Mouse (Mus musculus): ENCODE measurements at regions not wholly inside any gene's neighbourhood (a gene's known extent, or its start where the extent isn't known, plus 50 kb on each side); places are given as distances from the start of the nearest gene placed in this dataset.
A peak's percentile ranks its signal among the peaks of the same experiment; 100 is the strongest.

- H3K27me3 ChIP-seq (replicated peaks): no peaks in the 10 kb centered on the region
- H3K4me2 ChIP-seq: no peak overlapping the region
- no peak overlapping the region for H3K4me3 ChIP-seq (replicated peaks)
- WGBS: 48% methylated on average over 5 of the region's 5 CpGs
- no peak overlapping the region for H3K9ac ChIP-seq
- peak overlapping the region; percentile 17 for H3K27ac ChIP-seq
- H3K9me3 ChIP-seq: no peaks in the 10 kb centered on the region
- no peaks in the 10 kb centered on the region for H3K36me3 ChIP-seq
- H3K4me1 ChIP-seq: no peaks in the 10 kb centered on the region
- peak; percentile 76 for ATAC-seq (ENCODE audit: insufficient read depth, low FRiP score, low read depth)
Observed at GRCm38 (mm10) chr3:52663161-52663602, 353.9 kb downstream of the Cog6 start.

- H3K9ac ChIP-seq: no peak overlapping the region
- H3K4me2 ChIP-seq: no peak overlapping the region
- H3K4me3 ChIP-seq (replicated peaks): no peak overlapping the region
- no peaks in the 10 kb centered on the region for H3K36me3 ChIP-seq
- no peaks in the 10 kb centered on the region for H3K9me3 ChIP-seq
- H3K4me1 ChIP-seq: no peaks in the 10 kb centered on the region
- no peak for ATAC-seq (ENCODE audit: insufficient read depth, low FRiP score, low read depth)
- 82% methylated on average over 15 of the region's 15 CpGs for WGBS
- H3K27ac ChIP-seq: no peak overlapping the region
- no peaks in the 10 kb centered on the region for H3K27me3 ChIP-seq (replicated peaks)
Observed at GRCm38 (mm10) chr3:52662164-52662908, 354.7 kb downstream of the Cog6 start.

GRCm38 (mm10) chr3:52653006-52653405, 364.0 kb downstream of the Cog6 start:
- Histone ChIP-seq H3K4me3 (replicated peaks) (no peak overlapping the region), H3K9me3 (no peaks in the 10 kb centered on the region), H3K27ac (no peak overlapping the region), H3K4me2 (no peak overlapping the region), H3K9ac (no peak overlapping the region), H3K4me1 (no peaks in the 10 kb centered on the region), H3K27me3 (replicated peaks) (no peaks in the 10 kb centered on the region), H3K36me3 (no peaks in the 10 kb centered on the region)
- WGBS: 30% methylated on average over 5 of the region's 5 CpGs
- no peak for ATAC-seq (ENCODE audit: insufficient read depth, low FRiP score, low read depth)

- 63% methylated on average over 2 of the region's 2 CpGs for WGBS
- no peaks in the 10 kb centered on the region for H3K27me3 ChIP-seq (replicated peaks)
- H3K9me3 ChIP-seq: no peaks in the 10 kb centered on the region
- ATAC-seq (ENCODE audit: insufficient read depth, low FRiP score, low read depth): no peak
- no peak overlapping the region for H3K4me3 ChIP-seq (replicated peaks)
- H3K36me3 ChIP-seq: no peaks in the 10 kb centered on the region
- H3K4me2 ChIP-seq: no peak overlapping the region
- no peak overlapping the region for H3K9ac ChIP-seq
- H3K27ac ChIP-seq: no peak overlapping the region
- no peaks in the 10 kb centered on the region for H3K4me1 ChIP-seq
Observed at GRCm38 (mm10) chr3:52652476-52652870, 364.6 kb downstream of the Cog6 start.

DNA sequence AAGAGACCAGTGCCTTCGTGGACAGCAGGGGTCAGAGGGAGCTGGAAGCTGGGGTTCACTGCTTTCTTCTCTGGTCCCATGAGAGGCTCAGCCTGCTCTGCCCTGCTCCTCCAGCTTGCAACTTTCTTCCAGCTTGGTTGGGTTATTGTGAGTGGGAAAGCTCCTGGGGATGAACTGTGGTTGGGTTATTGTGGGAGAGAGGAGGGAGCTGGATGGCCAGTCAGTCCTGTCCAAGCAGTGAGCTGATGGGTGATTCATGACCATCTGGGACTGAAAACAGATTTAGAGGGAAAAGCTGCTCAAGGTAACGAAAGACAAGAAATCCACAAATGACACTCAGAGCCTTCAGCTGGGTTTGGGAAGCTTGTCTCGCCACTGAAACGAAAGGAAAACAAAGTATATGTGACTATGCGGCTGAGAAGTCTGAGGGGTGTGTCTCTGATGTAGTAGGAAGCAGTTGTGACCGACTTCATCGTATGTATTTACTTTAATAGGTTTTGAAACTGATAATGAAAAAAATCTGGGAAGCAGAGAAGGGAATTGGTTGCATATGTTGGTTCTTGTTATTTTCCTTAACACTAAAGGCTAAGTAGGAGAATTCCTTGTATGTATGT, 365.1 kb downstream of the Cog6 start:
- Histone ChIP-seq H3K4me2 (no peak overlapping the region), H3K27ac (no peak overlapping the region), H3K4me1 (no peaks in the 10 kb centered on the region), H3K36me3 (no peaks in the 10 kb centered on the region), H3K27me3 (replicated peaks) (no peaks in the 10 kb centered on the region), H3K9me3 (no peaks in the 10 kb centered on the region), H3K4me3 (replicated peaks) (no peak overlapping the region), H3K9ac (no peak overlapping the region)
- no peak for ATAC-seq (ENCODE audit: insufficient read depth, low FRiP score, low read depth)
- WGBS: 48% methylated on average over 7 of the region's 7 CpGs

- H3K27me3 ChIP-seq (replicated peaks): no peaks in the 10 kb centered on the region
- ATAC-seq (ENCODE audit: insufficient read depth, low FRiP score, low read depth): no peak
- H3K4me3 ChIP-seq (replicated peaks): no peak overlapping the region
- no peak overlapping the region for H3K9ac ChIP-seq
- no peaks in the 10 kb centered on the region for H3K36me3 ChIP-seq
- H3K27ac ChIP-seq: no peak overlapping the region
- WGBS: 82% methylated on average over 3 of the region's 3 CpGs
- H3K9me3 ChIP-seq: no peaks in the 10 kb centered on the region
- H3K4me2 ChIP-seq: no peak overlapping the region
- H3K4me1 ChIP-seq: peaks cover 2% of the 10 kb centered on the region; the same call in 1 of the 2 replicates
Observed at GRCm38 (mm10) chr3:52650071-52650470, 367.0 kb downstream of the Cog6 start.

DNA sequence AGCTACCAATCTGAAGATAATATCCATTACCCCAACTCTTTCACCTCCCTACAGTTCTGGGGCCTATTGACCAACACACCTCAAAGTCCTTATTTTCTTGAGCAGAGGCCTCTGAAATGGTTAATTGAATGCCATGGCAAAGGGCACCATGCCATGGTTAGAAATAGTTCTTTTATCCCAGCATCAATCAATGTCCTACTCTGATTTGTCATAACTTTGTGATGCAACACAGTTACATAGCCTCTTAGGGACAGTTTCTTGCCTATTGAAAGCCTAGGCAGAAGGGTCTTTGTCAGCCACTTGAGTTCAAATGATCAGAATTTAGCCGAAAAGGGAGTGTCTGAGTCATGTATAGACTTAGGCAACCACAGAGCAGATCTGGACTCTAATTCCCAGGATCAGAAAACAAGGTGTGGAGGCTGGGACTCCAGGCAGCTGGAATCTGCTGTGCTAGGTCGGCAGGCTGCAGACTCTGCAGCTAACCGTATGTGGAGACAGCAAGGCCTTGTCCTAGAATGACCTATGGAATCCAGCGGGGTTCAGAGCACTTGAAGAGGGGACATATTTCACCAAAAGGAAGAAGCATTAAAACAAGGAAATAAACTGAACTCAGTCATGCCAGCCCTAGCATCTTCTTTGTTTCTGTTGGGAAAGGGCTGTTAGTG, 368.1 kb downstream of the Cog6 start:
- no peak for ATAC-seq (ENCODE audit: insufficient read depth, low FRiP score, low read depth)
- H3K9ac ChIP-seq: no peak overlapping the region
- peaks cover 11% of the 10 kb centered on the region; the same call in 1 of the 2 replicates for H3K4me1 ChIP-seq
- no peak overlapping the region for H3K4me2 ChIP-seq
- no peak overlapping the region for H3K4me3 ChIP-seq (replicated peaks)
- H3K9me3 ChIP-seq: no peaks in the 10 kb centered on the region
- H3K27ac ChIP-seq: no peak overlapping the region
- no peaks in the 10 kb centered on the region for H3K27me3 ChIP-seq (replicated peaks)
- WGBS: 72% methylated on average over 4 of the region's 4 CpGs
- H3K36me3 ChIP-seq: no peaks in the 10 kb centered on the region

GRCm38 (mm10) chr3:52647900-52648299, 369.1 kb downstream of the Cog6 start:
- Histone ChIP-seq H3K4me1 (peaks cover 11% of the 10 kb centered on the region; the same call in 1 of the 2 replicates), H3K27ac (no peak overlapping the region), H3K9me3 (no peaks in the 10 kb centered on the region), H3K9ac (no peak overlapping the region), H3K4me2 (no peak overlapping the region), H3K36me3 (no peaks in the 10 kb centered on the region), H3K27me3 (replicated peaks) (no peaks in the 10 kb centered on the region), H3K4me3 (replicated peaks) (no peak overlapping the region)
- 93% methylated on average over 5 of the region's 5 CpGs for WGBS
- no peak for ATAC-seq (ENCODE audit: insufficient read depth, low FRiP score, low read depth)

GRCm38 (mm10) chr3:52647161-52647692, 369.8 kb downstream of the Cog6 start:
- WGBS: 78% methylated on average over 10 of the region's 10 CpGs
- ATAC-seq (ENCODE audit: insufficient read depth, low FRiP score, low read depth): no peak
- no peaks in the 10 kb centered on the region for H3K9me3 ChIP-seq
- H3K27ac ChIP-seq: no peak overlapping the region
- no peak overlapping the region for H3K4me3 ChIP-seq (replicated peaks)
- H3K36me3 ChIP-seq: no peaks in the 10 kb centered on the region
- no peak overlapping the region for H3K9ac ChIP-seq
- peaks cover 11% of the 10 kb centered on the region; the same call in 1 of the 2 replicates for H3K4me1 ChIP-seq
- no peak overlapping the region for H3K4me2 ChIP-seq
- H3K27me3 ChIP-seq (replicated peaks): no peaks in the 10 kb centered on the region

DNA sequence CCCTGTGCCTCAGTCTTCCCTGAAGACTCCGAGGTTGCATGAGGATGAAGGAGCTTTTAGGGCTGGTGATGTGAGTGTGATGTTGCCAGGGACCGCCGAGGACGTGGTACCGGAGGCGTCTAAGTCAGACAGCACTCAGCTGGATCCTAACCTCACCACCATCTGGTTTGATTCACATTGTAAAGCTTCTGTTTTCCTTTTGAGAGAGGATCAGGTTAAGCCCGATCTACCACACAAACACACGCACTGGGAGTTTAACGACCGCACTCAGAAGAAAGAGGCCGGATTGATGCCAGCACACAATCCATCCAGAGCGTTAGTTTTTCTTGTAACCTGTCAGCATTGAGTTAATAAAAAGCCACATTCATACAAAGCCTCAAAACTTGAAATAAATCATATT, 371.9 kb downstream of the Cog6 start:
- ATAC-seq (ENCODE audit: insufficient read depth, low FRiP score, low read depth): no peak
- Histone ChIP-seq H3K9ac (no peak overlapping the region), H3K27ac (no peak overlapping the region; the same call in 1 of the 2 replicates), H3K36me3 (no peaks in the 10 kb centered on the region), H3K27me3 (replicated peaks) (no peaks in the 10 kb centered on the region), H3K4me1 (peaks cover 14% of the 10 kb centered on the region; the same call in 1 of the 2 replicates), H3K9me3 (no peaks in the 10 kb centered on the region), H3K4me3 (replicated peaks) (no peak overlapping the region), H3K4me2 (no peak overlapping the region)
- 40% methylated on average over 12 of the region's 12 CpGs for WGBS

GRCm38 (mm10) chr3:52644178-52645128, 372.6 kb downstream of the Cog6 start:
- Histone ChIP-seq H3K4me3 (replicated peaks) (no peak overlapping the region), H3K27me3 (replicated peaks) (no peaks in the 10 kb centered on the region), H3K27ac (no peak overlapping the region; the same call in 1 of the 2 replicates), H3K9me3 (no peaks in the 10 kb centered on the region), H3K9ac (no peak overlapping the region), H3K4me2 (no peak overlapping the region), H3K36me3 (no peaks in the 10 kb centered on the region), H3K4me1 (peaks cover 14% of the 10 kb centered on the region; the same call in 1 of the 2 replicates)
- 38% methylated on average over 16 of the region's 16 CpGs for WGBS
- ATAC-seq (ENCODE audit: insufficient read depth, low FRiP score, low read depth): no peak
